Mouse (Mus musculus): ENCODE results near the gene Cdc42. TPM values are rescaled to one million over a fixed set of nuclear protein-coding genes. Genes with fewer than 3 reads are reported as not detected.

The Cdc42 gene
- total RNA-seq (2014; fragmentation: Nextera tagmentation) (398 and 443 TPM in 2 replicates), total RNA-seq (2017) (557 and 569 TPM in 2 replicates), polyA plus RNA-seq (2012) (16.3 and 21.0 TPM in 2 replicates)

DNA sequence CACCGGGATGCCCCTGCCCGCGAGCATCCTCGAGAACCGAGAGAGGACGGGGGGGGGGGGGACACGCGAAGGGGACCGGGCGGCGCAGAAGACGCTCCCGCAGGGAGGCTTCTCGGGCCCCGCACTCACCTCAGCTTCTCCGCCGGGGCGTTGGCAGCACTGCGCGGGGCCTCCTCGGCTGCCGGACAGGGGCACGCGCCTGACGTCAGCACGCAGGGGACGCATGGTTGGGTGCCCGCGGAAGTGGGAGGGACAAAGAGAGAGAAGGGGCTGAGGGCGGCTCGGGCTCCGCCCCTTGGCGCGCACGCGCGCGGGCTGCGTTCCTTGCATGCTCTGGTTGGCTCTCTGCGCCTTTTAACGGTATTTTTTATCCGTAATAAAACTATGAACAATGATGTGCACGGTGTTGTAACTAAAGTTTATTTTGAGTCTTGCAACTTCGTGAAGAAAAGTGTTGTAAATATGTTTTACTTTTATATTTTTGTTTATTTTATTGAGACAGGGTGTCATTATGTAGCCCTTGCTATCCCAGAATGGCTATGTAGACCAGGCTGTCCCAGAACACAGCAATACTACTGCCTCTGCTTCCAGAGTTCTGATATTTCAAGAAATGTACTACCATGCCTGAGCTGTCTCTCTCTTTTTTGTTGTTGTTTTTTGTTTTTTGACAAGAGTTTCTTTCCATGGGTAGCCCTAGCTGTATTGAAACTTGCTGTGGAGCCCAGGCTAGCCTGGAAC is at the start of gene Cdc42:
Gene Cdc42 (minus strand): TSS at position 204 of the 738 bp plus-strand sequence.
- DNase-seq (ENCODE audit: low spot score) (peak; percentile 97), ATAC-seq (ENCODE audit: extremely low read depth, insufficient number of reproducible peaks, low FRiP score, poor library complexity, severe bottlenecking) (peak; percentile 97)
- TF ChIP-seq GATA2 (IDR thresholded peaks at IDR 0.05; ENCODE audit: borderline replicate concordance, low read depth, low read length) (no peak), TAL1 (conservative IDR thresholded peaks at IDR 0.05; ENCODE audit: low read depth, low read length) (no peak), GATA1 (IDR thresholded peaks at IDR 0.05; ENCODE audit: borderline replicate concordance, low read length) (no peak), CTCF (IDR thresholded peaks at IDR 0.05; ENCODE audit: low read depth, low read length) (no peak), POLR2AphosphoS5 (IDR thresholded peaks at IDR 0.05; ENCODE audit: insufficient replicate concordance, low read depth, low read length) (no peak)
- Histone ChIP-seq H3K9me3 (replicated peaks) (no peaks in the 10 kb centered on the region), H3K4me3 (ENCODE audit: low read depth, low read length) (peak within 1 kb of the TSS; percentile 83), H3K36me3 (replicated peaks) (peaks cover 13% of the 10 kb centered on the region), H3K27me3 (ENCODE audit: insufficient read depth, low read length) (peaks cover 34% of the 10 kb centered on the region), H3K4me1 (ENCODE audit: insufficient read depth, low read depth, low read length) (peaks cover 41% of the 10 kb centered on the region)

DNA sequence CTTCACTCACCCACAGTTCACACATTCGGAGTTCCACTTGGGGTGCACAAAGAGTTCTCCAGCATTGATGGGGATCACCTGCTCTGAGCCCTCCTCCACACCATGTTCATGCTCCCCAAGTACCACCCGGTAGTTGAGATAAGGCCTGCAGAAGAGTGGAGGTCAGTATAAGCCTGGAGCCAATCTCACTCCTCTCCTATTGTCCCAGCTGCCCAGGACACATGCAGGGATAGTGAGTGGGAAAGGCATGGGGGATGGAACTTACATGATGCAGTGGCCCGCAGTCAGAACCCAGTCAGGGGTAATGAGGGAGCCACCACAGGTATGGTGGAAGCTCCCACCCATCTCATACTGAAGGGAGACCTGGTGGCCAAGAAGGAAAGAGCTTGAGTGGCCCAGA is 48.1 kb upstream of the Cdc42 start:
- no peak overlapping the region for H3K4me3 ChIP-seq (ENCODE audit: low read depth, low read length)
- TF ChIP-seq CTCF (IDR thresholded peaks at IDR 0.05; ENCODE audit: low read depth, low read length), result no peak
- no peak for TF ChIP-seq GATA1 (IDR thresholded peaks at IDR 0.05; ENCODE audit: borderline replicate concordance, low read length)
- no peak for TF ChIP-seq POLR2AphosphoS5 (IDR thresholded peaks at IDR 0.05; ENCODE audit: insufficient replicate concordance, low read depth, low read length)
- no peak for TF ChIP-seq TAL1 (conservative IDR thresholded peaks at IDR 0.05; ENCODE audit: low read depth, low read length)
- no peak for TF ChIP-seq GATA2 (IDR thresholded peaks at IDR 0.05; ENCODE audit: borderline replicate concordance, low read depth, low read length)
- H3K27me3 ChIP-seq (ENCODE audit: insufficient read depth, low read length), result peaks cover 46% of the 10 kb centered on the region
- no peaks in the 10 kb centered on the region for H3K4me1 ChIP-seq (ENCODE audit: insufficient read depth, low read depth, low read length)
- H3K36me3 ChIP-seq (replicated peaks), result no peaks in the 10 kb centered on the region
- no peak for ATAC-seq (ENCODE audit: extremely low read depth, insufficient number of reproducible peaks, low FRiP score, poor library complexity, severe bottlenecking)
- no peaks in the 10 kb centered on the region for H3K9me3 ChIP-seq (replicated peaks)
- DNase-seq (ENCODE audit: low spot score), result no peak

DNA sequence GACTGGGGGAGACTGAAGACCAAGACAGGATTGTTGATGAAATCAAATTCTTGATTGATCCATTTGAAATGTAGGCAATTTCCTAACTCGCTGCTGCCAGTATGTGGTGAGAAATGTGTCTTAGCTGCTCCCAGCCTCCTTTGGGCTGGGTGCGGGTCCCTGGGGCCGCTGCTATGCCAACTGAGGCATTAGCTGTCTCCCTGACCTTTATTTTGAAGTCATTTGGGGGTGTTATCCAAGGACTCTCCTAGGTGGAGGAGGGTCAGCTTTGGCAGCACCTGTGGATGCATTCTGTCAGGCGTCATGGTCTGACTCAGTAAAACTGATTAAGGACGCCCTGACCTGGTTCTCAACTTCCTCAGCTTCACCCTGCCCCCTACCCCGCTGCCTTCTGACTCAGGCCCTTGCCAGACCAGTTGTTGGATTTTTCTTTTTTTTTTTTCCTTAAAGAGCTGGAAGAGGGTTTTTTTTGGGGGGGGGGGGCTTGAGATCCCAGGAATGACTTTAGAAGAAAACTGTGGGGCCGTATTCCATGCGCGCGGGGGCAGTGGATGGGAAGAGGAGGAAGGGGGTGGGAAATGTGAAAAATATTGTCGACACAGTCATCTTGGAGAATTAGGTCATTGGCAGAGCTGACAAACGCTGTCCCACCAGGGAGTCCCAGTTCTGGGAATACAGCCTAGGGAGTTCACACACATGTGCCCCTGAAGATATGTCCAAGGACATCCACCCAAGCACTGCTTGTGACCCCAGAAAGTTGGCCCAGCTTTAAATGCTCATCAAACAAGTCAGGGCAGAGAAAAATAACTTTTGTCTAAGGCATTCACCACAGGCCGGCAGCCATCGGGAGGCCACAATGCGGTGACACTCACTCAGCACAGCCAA is 39.4 kb upstream of the Cdc42 start:
- no peak for ATAC-seq (ENCODE audit: extremely low read depth, insufficient number of reproducible peaks, low FRiP score, poor library complexity, severe bottlenecking)
- peaks cover 5% of the 10 kb centered on the region for H3K4me1 ChIP-seq (ENCODE audit: insufficient read depth, low read depth, low read length)
- no peak overlapping the region for H3K4me3 ChIP-seq (ENCODE audit: low read depth, low read length)
- no peak for DNase-seq (ENCODE audit: low spot score)
- no peaks in the 10 kb centered on the region; the same call in 1 of the 2 replicates for H3K9me3 ChIP-seq (replicated peaks)
- H3K36me3 ChIP-seq (replicated peaks), result no peaks in the 10 kb centered on the region
- TF ChIP-seq GATA1 (IDR thresholded peaks at IDR 0.05; ENCODE audit: borderline replicate concordance, low read length) (no peak), GATA2 (IDR thresholded peaks at IDR 0.05; ENCODE audit: borderline replicate concordance, low read depth, low read length) (no peak), POLR2AphosphoS5 (IDR thresholded peaks at IDR 0.05; ENCODE audit: insufficient replicate concordance, low read depth, low read length) (no peak), CTCF (IDR thresholded peaks at IDR 0.05; ENCODE audit: low read depth, low read length) (no peak), TAL1 (conservative IDR thresholded peaks at IDR 0.05; ENCODE audit: low read depth, low read length) (no peak)
- peaks cover 24% of the 10 kb centered on the region for H3K27me3 ChIP-seq (ENCODE audit: insufficient read depth, low read length)

- Histone ChIP-seq H3K4me1 (ENCODE audit: insufficient read depth, low read depth, low read length) (peaks cover 19% of the 10 kb centered on the region), H3K4me3 (ENCODE audit: low read depth, low read length) (no peak overlapping the region), H3K9me3 (replicated peaks) (no peaks in the 10 kb centered on the region; the same call in 1 of the 2 replicates), H3K36me3 (replicated peaks) (peaks cover 13% of the 10 kb centered on the region), H3K27me3 (ENCODE audit: insufficient read depth, low read length) (peaks cover 12% of the 10 kb centered on the region; the same call in 1 of the 2 replicates)
- DNase-seq (ENCODE audit: low spot score), result no peak
- no peak for TF ChIP-seq GATA1 (IDR thresholded peaks at IDR 0.05; ENCODE audit: borderline replicate concordance, low read length)
- no peak for TF ChIP-seq GATA2 (IDR thresholded peaks at IDR 0.05; ENCODE audit: borderline replicate concordance, low read depth, low read length)
- TF ChIP-seq POLR2AphosphoS5 (IDR thresholded peaks at IDR 0.05; ENCODE audit: insufficient replicate concordance, low read depth, low read length), result no peak
- no peak for TF ChIP-seq TAL1 (conservative IDR thresholded peaks at IDR 0.05; ENCODE audit: low read depth, low read length)
- TF ChIP-seq CTCF (IDR thresholded peaks at IDR 0.05; ENCODE audit: low read depth, low read length), result no peak
- ATAC-seq (ENCODE audit: extremely low read depth, insufficient number of reproducible peaks, low FRiP score, poor library complexity, severe bottlenecking), result no peak
These were observed 36.0 kb upstream of the Cdc42 start for GRCm38 (mm10) chr4:137393378-137394135.

- DNase-seq (ENCODE audit: low spot score), result no peak
- no peak for ATAC-seq (ENCODE audit: extremely low read depth, insufficient number of reproducible peaks, low FRiP score, poor library complexity, severe bottlenecking)
- Histone ChIP-seq H3K27me3 (ENCODE audit: insufficient read depth, low read length) (peaks cover 12% of the 10 kb centered on the region; the same call in 1 of the 2 replicates), H3K4me1 (ENCODE audit: insufficient read depth, low read depth, low read length) (peaks cover 20% of the 10 kb centered on the region), H3K4me3 (ENCODE audit: low read depth, low read length) (no peak overlapping the region), H3K9me3 (replicated peaks) (no peaks in the 10 kb centered on the region; the same call in 1 of the 2 replicates), H3K36me3 (replicated peaks) (peaks cover 13% of the 10 kb centered on the region)
- TF ChIP-seq CTCF (IDR thresholded peaks at IDR 0.05; ENCODE audit: low read depth, low read length), result no peak
- TF ChIP-seq GATA2 (IDR thresholded peaks at IDR 0.05; ENCODE audit: borderline replicate concordance, low read depth, low read length), result no peak
- TF ChIP-seq POLR2AphosphoS5 (IDR thresholded peaks at IDR 0.05; ENCODE audit: insufficient replicate concordance, low read depth, low read length), result no peak
- TF ChIP-seq TAL1 (conservative IDR thresholded peaks at IDR 0.05; ENCODE audit: low read depth, low read length), result no peak
- TF ChIP-seq GATA1 (IDR thresholded peaks at IDR 0.05; ENCODE audit: borderline replicate concordance, low read length), result no peak
These were observed 35.4 kb upstream of the Cdc42 start for GRCm38 (mm10) chr4:137392874-137393273.
